Mouse (Mus musculus): Measurements from ENCODE around the gene Hcn2.

Hcn2 gene

DNA sequence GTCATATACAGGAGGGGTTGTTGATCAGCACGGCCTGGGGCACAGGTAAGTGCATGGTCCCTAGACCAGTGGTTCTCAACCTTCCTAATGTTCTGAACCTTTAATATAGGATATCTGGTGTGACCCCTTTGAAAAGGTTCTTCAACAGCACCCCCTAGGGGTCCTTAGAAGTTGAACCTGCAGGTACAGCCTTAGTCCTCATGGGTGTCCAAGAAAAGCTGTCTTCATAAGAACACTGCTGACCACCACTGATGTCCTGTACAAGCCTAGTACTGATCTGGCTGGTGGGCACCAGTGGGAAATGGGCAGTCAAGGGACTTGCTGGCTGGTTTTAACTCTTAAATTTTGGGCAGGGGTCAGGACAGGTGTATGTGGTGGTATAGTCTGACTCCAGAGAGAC, 4.4 kb upstream of the Hcn2 start:
- DNase-seq: peak; percentile 54

DNA sequence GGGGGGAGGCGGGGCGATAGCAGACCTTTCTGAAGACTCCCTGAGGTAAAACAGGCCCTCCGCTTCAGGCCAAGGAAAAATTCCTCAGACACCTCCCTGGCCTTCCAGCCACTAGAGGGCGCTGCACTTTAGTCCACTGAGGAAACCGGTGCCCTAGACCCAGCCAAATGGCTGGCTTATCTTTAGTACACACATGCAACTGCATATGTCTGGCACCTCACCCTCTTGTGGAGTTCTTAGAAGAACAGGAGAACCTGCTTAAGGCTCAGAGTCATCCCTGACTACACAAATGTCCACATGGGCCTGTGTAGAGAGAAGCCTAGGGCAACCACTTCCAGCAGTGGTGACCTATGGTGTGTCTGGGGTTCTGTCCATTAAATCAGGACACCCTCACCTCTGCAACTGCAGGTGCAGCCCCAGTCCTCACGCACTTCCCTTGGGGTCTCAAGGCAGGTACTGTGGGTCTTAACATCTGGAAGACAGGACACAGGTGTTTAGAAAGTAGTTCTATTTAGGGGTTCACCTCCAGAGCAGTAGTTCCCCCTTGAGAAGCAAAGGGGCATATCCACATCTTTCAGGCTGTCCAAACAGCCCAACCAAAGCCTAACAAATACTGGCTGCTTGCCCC, 3.8 kb upstream of the Hcn2 start:
- DNase-seq: peak; percentile 86

DNA sequence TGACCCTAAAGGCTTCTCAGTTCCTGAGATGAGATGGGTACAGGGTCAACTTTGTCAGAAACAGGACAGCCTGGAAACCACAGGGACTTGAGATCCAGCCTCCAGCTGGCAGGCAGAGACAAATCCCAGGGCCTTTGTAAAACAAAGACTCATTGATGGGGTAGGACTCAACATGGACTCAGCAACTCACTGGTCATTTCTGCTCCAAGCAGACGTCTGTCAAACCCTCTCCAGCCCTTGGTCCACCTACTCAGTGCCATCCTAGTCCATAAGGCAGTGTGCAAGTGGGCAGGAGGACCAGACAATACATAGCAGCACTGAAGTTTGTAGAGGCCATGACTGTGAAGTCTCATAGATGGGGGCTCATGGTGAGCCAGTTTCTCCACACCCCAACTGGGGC, 3.3 kb upstream of the Hcn2 start:
- DNase-seq: no peak

DNA sequence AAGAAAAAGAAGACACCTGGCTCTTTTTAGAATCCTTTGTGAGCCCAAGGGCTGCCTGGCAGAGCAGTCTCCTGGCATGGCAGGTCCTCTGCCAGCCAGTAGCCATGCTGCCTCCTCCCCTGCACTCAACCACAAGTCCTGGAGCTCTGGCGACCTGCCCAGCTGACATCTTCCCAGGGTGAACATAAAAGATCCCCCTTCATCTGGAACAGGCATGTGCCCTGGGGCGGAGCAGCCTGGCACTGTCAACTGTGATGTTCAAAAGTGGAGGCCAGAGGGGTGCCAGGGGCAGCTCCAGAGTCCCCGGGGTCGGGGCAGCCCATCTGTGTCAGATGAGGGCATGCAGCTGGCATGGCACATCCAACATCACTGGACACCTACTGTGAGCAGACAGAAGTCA, 1.4 kb upstream of the Hcn2 start:
- DNase-seq: no peak

DNA sequence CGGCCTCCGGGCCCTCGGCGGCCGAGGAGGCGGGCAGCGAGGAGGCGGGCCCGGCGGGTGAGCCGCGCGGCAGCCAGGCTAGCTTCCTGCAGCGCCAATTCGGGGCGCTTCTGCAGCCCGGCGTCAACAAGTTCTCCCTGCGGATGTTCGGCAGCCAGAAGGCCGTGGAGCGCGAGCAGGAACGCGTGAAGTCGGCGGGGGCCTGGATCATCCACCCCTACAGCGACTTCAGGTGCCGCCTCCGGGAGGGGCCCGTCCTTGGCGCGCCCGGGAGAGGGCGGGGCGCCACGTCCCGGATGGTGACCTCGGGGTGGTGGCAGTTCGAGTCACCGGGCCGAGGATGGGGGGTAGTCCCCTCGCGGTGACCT, 538 bp downstream of the Hcn2 start:
- DNase-seq: peak; percentile 40

DNA sequence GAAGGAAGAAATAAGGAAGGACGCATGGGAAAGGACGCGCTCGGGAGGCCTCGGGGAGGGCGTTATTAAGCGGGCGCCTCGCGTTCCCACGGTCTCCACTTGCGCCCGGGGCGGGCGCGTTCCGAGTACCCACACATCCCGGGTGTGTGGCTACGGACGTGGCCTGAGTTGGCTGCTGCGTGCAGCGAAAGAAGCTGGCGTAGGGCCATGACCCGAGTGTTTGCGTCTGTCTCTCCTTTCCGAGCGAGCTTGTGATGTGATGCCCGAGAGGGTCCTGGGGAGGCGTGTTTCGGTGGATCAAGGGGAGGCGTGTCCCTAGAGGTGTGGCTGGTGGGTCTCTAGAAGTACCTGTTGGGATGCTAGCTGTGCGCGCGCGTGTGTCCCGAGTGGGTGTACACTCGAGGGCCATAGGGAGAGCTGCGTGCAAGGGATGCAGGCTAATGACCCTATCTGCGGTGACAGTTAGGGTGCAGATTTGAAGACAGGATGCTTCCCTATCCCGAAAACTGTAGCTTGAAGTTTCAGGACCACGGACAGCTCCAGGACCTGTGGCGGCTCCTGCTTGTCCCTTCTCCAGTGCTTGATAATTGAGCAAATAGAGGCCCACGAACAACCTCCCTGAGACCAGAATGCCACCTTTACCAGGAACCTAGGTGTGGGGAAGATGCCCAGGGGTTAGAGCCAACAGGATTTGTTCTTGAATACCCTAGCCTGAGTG, 1.4 kb downstream of the Hcn2 start:
- peak; percentile 86 for DNase-seq

DNA sequence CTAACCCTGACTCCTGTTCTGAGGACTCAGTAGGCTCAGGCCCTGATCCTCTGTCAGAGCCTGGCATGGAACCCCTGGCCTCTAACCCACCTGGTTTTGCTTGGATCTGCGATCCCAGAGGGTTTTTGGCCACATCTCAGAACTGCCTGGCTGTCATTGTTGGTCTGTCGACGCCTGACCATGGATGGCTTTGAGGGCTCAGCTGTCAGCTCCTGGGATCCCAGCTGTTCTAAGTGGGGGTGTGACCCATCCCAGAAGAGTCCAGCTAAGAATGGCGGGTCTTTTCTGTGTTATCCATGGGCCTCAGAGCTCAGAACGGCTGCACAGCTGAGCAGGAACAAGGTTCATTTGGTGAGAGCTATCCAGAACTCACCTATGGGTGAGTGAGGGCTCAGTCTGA, 4.7 kb downstream of the Hcn2 start:
- DNase-seq: no peak

DNA sequence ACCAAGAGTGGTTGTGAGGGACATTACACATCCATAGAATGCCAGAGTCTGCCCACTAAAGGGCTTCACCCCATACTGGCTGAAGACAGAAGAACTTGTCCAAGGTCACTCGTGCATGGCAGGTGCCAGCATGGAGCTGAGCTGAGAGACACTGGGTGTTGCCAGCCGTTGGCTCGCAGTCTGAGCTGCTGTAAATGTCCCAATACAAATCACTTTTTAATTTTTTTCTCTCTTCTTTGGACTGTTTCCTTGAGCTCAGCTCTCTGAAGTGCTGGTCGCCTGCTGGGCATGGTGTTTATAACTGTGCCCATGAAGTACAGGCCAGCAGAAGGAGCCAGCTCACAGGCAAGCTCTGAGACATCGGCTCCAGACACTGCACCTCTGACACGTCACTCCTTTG, 6.6 kb downstream of the Hcn2 start:
- DNase-seq: no peak

DNA sequence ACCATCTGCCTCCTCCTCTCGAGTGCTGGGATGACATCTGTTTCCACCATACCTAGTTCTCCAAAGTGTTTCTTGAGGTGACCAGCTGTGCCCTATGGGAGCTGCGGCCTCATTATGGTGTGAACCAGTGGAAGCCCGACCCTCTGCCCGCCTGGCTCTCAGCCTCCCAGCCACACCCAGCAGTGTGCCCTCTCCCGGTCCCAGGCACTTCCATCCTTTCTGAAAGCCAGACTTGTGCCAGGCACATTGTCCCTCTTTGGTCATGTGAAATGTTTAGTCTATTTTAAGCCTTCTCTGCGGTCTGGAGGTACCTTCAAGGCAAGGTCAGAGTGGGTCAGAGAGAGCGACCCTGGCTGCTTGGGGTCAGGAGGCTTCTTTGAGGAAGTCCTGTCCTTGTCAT, 7.3 kb downstream of the Hcn2 start:
- no peak for DNase-seq

DNA sequence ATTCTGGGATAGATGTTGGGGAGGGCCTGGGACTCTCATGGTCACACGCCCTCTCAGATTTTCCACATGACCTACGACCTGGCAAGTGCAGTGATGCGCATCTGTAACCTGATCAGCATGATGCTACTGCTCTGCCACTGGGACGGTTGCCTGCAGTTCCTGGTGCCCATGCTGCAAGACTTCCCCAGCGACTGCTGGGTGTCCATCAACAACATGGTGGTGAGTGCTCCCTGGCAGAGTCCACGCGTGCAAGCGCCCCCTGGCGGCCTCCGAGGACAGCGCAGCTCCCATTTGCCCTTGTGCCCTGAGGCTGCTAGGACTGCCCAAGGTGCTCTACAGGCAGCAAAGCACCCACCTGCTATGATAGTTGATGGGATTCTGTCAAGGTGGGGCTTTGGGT, 9.7 kb downstream of the Hcn2 start:
- DNase-seq: peak; percentile 41

DNA sequence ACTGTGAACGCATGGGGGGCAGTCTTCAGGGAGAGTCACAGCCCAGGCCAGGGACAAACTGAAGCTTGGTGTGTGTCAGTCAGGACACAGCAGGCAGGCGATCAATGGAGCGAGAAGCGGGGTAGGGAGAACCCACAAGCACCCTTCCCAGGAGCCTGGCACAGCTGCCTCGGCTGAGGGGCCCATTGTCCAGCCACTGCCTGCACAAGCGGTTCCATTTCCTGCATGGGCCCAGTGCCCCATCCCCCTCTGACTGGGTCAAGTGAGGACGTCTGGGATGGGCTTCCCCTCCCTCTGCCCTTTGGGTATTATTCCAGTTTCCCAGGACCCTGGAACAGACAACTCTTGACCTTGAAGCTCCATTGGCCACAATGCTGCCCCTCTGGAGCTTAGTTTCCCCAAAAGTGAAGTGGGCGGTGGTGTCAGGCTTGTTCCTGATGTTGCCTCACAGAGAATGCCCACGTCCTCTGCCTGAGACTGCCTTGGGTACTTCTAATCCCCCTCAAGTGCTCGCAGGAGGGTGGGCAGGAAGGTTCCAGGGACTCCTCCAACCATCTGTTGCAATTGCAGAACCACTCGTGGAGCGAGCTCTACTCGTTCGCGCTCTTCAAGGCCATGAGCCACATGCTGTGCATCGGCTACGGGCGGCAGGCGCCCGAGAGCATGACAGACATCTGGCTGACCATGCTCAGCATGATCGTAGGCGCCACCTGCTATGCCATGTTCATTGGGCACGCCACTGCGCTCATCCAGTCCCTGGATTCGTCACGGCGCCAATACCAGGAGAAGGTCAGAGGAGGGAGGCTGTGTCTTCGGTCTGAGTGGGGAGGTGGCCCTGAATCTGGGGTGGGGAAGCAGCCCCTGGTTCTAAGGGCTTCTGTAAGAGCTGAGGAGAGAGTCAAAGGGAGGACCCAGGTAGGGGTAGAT, 12.2 kb downstream of the Hcn2 start:
- no peak for DNase-seq

DNA sequence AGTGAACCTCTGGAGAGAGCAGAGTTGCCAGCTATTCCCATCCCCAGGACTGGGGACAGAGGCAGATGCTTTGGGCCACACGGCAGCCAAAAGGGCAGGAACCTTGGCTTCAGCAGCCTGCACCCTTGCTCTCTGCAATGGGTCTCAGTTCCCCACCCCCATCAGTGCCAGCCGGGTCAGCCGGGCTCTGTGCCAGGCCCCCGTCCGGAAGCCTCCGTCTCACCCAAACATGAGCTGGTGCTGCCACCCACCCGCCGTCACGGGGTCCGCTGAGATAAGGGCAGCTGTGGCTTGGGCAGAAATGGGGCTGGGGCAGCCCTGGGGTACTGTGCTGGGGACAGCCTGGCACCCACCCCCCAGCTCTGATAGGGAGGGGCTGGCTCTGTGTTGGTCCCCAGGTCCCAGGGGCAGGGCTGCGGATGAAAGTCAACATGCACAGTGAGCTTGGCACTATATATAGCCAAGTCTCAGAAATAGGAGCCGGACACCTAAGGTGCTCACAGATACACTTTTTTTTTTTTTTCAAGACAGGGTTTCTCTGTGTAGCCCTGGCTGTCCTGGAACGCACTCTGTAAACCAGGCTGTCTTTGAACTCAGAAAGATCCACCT, 13.0 kb downstream of the Hcn2 start:
- DNase-seq: no peak

DNA sequence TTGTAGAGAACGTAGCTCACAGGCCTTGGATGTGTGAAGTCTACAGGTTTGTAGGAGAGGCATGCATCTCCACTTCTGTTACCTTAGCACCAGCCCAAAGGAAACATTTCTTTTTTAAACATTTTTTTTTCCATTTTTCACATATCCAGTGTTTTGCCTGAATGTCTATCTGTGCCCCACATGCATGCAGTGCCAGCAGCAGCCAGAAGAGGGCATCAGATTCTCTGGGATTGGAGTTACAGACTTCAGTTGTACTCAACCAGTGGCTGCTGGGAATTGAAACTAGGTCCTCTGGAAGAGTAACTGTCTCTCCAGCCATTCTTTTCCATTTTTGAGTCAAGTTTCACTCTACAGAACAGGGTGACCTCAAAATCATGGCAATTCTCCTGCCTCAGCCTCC, 16.1 kb downstream of the Hcn2 start:
- no peak for DNase-seq

DNA sequence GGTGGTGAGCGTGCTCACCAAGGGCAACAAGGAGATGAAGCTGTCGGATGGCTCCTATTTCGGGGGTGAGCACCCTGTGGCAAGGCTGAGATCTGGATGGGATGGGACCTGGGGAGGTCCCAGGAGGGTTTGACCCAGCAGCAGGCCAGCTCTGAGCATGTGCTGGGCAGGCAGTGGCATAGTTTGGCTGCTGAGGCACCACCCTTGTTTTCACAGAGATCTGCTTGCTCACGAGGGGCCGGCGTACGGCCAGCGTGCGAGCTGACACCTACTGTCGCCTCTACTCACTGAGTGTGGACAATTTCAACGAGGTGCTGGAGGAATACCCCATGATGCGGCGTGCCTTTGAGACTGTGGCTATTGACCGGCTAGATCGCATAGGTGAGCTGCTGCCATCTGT, 17.4 kb downstream of the Hcn2 start:
- no peak for DNase-seq

DNA sequence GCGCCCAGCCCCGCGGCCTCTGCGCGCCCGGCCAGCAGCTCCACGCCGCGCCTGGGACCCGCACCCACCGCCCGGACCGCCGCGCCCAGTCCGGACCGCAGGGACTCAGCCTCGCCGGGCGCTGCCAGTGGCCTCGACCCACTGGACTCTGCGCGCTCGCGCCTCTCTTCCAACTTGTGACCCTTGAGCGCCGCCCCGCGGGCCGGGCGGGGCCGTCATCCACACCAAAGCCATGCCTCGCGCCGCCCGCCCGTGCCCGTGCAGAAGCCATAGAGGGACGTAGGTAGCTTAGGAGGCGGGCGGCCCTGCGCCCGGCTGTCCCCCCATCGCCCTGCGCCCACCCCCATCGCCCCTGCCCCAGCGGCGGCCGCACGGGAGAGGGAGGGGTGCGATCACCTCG, 18.9 kb downstream of the Hcn2 start:
- peak; percentile 43 for DNase-seq

DNA sequence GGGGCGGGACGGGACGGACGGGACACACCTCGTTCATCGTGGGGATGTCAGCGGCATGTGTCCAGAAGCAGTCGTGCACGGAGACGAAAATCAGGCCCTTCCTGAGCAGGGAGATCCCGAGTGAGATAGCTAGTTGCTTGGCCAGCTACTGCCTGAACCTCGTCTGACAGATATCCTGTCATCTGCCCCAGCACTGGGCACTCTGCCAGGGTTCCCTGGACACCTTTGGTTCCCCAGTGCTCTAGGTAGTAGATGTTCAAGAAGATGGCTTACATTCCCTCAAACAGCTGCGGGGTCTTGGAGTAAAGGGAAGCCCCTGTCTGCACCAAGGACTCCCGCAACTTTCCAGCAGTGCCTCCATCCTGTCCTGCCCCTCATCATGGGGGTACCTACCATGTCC, 20.3 kb downstream of the Hcn2 start:
- DNase-seq: no peak

DNA sequence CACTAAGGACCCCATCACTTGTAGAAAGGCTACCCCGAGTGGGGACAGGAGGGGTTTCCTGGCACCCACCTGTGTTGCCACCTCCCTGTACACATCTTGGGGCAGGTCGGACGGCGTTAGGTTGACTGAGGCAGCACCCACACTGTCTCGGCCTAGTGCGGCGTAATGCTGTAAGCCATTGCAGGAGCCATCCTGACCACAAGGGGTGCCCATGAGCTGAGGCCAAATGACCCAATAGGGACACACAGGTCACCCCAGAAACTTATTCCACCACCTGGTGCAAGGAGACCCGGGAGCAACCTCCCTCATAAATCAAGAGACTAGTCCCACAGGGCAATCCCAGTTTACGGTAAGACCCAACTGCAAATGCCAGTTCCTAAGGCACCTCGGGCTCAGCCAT, 21.8 kb downstream of the Hcn2 start:
- no peak for DNase-seq

DNA sequence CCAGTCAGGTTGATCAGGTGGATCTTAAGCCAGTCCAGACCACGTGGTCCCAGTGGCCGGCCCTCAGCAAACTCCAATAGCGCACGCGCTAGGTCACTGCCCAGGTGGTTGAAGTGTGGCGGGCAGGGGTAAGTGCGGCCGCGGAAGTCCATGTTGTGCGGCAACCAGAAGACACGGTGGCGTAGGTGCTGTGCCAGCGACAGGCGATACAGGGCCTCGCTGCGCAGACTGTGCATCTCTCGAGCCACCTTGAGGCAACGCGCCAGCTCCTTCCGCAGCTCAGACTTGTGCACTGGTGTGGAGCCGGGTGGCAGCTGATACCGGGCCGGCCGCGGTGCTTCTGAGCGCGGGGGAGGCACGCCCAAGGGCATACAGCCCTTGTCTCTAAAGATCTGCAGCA, 22.8 kb downstream of the Hcn2 start:
- DNase-seq: no peak

DNA sequence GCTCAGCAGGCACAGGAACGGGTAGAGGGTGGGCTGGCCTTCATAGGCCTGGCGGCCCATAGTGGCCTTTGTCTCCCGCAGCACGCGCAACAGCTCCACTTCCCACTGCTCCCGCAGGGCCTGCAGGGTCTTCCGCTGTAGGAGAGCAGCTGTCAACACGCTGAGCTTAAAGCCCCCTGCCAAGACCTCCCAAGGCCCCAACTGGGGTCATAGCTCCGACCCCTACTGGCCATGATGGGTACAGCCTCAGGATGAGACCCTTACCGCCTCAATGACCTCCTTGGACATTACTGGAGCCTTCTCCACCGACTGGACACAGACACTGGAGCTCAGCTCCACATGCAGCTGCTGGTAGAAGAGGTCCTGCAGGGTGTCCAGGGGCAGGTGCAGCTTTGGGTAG, 24.4 kb downstream of the Hcn2 start:
- DNase-seq: no peak

DNA sequence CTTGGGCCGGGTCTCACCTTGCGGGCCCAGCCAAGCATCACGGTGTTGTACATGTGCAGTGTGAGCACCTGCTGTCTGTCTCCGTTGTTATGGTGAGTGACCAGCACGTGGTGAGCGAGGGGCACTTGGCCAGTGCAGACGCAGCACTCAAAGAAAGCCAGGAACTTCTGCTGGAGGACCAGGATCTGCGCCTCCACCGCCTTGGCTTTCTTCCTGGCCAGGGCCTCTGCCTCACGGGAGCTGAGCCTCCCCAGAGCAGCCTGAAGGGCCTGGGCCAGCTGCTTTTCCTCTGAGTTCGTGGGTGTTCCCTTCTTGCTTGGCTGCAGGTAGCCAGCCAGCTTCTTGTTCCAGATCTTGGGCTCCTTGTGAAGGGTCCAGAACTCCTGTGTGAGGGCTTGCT, 26.7 kb downstream of the Hcn2 start:
- no peak for DNase-seq

DNA sequence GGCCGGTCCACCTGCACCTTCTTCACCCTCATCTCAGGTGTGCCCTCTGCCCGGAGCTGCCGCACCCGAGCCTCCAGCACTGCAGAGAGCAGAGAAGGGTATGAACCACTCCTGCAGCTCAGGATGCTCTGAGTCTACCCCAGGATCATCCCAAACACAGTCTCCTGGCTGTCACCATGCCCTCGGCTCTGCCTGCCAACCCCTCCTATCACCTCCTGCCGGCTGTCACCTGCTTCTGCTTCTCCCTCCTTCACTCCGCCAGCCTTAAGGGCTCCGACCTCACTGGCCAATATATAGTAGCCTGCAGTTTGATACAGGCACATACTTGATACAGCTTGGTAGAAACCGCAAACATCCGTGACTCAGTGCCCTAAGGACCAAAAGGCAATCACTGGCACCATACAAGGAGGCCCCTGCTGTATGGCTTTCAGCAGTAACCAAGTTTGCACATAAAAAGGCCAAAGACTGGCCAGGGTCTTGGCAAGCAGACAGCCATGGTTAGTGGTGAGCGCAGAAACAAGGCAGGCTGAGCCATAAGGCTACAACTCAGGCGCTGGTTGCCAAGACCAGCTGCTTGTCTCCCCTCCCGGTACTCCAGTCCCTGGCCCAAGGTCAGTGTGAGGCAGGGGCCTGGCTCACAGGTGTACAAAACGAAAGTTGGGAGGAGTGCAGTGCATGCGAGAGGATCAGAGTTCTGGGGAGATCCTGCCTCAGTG, 27.4 kb downstream of the Hcn2 start:
- no peak for DNase-seq

DNA sequence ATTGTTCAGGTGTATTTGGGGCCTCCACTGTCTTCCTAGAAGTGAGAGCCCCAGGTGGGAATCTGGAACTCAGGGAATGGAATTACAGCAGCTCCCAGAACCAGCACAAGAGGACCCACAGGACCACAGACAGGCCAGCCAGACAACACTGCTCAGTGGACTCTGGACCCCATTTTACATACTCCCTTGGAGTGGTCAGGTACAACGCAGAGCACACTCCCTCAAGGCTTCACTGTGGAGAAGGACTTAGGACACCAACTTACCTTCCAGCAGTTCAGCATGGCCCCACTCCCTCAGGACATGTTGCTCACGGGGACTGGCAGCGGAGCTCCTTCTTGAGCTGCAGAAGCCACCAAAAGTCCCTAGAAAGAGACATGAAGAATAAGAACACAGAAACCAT, 29.0 kb downstream of the Hcn2 start:
- no peak for DNase-seq

Data from embryo, embryonic 11 days (tissue).